Mouse (Mus musculus) c-Kit-positive CD71-positive TER-119-negative erythroid progenitor cells, embryonic 14.5 days (primary cell): ENCODE results near the gene Grin2b.
"Not testable (repeated sequence)": the region's sequence is repeated elsewhere in the genome, so short reads cannot be mapped to it uniquely, and the experiment has no call there.

Experiments used
- DNase-seq: peaks from one replicate; pipeline ENCODE4 v3.0.0-alpha.2; 2013; ENCODE audit warnings: low read depth

The Grin2b gene

GRCm38 (mm10) chr6:135687926-135688325 lies 485.4 kb downstream of the Grin2b start:
- no peak for DNase-seq

- DNase-seq = no peak
Observed at GRCm38 (mm10) chr6:135684206-135684605, 489.1 kb downstream of the Grin2b start.

GRCm38 (mm10) chr6:135681423-135681822 lies 491.9 kb downstream of the Grin2b start:
- not testable (repeated sequence) for DNase-seq

- no peak for DNase-seq
Observed at GRCm38 (mm10) chr6:135680105-135680710, 493.1 kb downstream of the Grin2b start.

GRCm38 (mm10) chr6:135674380-135674779 lies 498.9 kb downstream of the Grin2b start:
- DNase-seq = no peak

- no peak for DNase-seq
Observed at GRCm38 (mm10) chr6:135672003-135672402, 501.3 kb downstream of the Grin2b start.
